Mouse (Mus musculus) ES-E14 (cell line): Measurements from ENCODE around the gene Tenm3.

Source experiments
- CHD2 ChIP-seq: IDR thresholded peaks from 2 replicates; pipeline ENCODE4 v1.6.1; 2014; ENCODE audit warnings: mild to moderate bottlenecking, low read depth, low read length, inconsistent platforms
- HCFC1 ChIP-seq: IDR thresholded peaks from 2 replicates; pipeline ENCODE4 v1.6.1; 2012; ENCODE audit warnings: low read length, inconsistent platforms, borderline replicate concordance; ENCODE audit not compliant: insufficient read depth
- MAFK ChIP-seq: IDR thresholded peaks from 2 replicates; pipeline ENCODE4 v1.6.1; 2014; ENCODE audit warnings: mild to moderate bottlenecking, low read depth, low read length, inconsistent platforms; ENCODE audit not compliant: insufficient read depth

DNA sequence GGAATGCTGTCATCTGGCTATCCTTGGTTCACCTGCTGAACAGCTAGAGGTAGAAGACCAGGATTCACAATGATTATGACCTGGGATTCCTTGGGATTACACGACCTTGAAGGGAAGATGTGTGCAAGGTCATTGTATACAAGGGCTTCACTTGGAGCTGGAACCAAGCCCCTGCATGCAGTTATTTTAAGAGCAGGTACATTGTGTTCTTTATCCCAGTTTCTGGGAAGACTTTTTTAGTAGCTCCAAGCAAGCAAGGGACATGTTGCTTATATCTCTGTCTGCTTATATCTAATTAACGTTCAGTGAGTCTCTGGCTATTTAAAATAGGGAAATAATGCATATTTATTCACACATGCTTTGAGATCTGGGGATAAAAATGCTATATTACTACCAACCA, 86.9 kb downstream of the Tenm3 start:
- TF ChIP-seq MAFK (no peak), CHD2 (no peak), HCFC1 (no peak)
